Mouse (Mus musculus) adrenal gland, postnatal 4 days (tissue): ENCODE measurements around the gene Fgfr2. TPM values are rescaled to one million over a fixed set of nuclear protein-coding genes. Genes with fewer than 3 reads are reported as not detected.
"Not testable (repeated sequence)": the region's sequence is repeated elsewhere in the genome, so short reads cannot be mapped to it uniquely, and the experiment has no call there.

Source experiments
- DNase-seq, 2 experiments: peaks; one replicate each; pipeline ENCODE4 v3.0.0; 2021 to 2022; ENCODE audit warnings: low spot score in 2 of 2, mixed read lengths in 2 of 2
- total RNA-seq, 2 experiments: library from RNA; stranded (reverse); gene quantifications; 2 replicates each; pipeline ENCODE4 v1.2.3; 2021

Fgfr2 gene
- total RNA-seq, 2 experiments from 2014 or later, result 205 to 210 TPM

GRCm38 (mm10) chr7:131054808-131055370 is 2068.3 kb downstream of the Fgfr2 start:
- no peak for DNase-seq

DNA sequence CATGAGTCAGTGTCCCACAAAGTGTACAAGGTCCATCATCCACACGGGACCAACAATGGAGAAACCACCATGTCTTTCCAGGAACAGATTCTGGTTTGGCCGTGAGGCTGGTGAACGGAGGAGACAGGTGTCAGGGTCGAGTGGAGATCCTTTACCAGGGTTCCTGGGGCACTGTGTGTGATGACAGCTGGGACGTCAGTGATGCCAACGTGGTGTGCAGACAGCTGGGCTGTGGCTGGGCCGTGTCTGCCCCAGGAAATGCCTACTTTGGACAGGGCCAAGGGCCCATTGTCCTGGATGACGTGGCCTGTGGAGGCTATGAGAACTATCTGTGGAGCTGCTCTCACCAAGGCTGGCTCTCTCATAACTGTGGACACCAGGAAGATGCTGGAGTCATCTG is 2073.3 kb downstream of the Fgfr2 start:
- not testable (repeated sequence) for DNase-seq

DNA sequence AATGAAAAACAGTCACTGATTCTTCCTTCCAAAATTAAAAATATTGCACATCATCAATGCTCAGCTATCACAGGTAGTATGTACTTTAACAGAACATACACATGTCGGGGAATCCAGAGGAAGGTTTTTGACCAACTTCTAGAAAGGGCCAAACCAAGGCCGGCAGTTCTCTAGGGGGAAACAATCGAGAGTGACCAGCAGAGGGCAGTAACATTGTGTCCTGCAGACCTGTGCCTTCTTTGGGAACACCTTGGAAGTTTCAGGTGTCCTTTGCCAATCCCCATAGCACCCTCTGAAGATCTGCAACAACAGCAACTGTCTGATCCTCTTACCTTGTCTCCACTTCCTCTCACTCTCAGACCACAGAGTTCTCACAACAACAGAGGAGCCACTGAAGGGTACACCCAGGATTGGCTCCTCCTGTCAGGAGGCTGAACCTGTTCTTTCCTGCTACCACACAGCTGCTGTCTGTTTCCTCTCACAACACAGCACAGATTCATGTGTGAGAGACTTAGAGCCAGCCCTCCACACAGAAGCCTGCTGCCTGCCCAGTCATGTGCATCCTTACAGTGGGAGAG is 2077.8 kb downstream of the Fgfr2 start:
- DNase-seq, result not testable (repeated sequence)

DNA sequence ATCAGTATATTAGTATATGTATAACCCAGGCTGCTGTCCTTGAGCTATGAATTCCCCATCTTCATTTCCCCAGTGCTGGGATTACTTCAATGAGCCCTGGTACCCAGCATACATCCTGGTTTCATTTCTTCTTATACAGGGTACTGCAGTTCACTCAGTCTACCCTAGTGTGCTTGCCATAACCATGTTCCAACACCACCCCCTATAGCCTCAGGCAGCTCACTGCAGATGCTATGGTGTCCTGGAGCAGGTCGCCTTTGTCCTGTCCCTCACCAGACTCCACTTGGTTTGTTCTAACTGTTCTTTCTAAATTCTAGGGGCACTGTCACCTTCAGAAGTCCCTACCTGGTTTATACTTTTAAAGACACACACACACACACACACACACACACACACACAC is 2080.5 kb downstream of the Fgfr2 start:
- DNase-seq, result no peak

GRCm38 (mm10) chr7:131040760-131041159 is 2082.4 kb downstream of the Fgfr2 start:
- not testable (repeated sequence) for DNase-seq

- DNase-seq, result no peak
Measured at GRCm38 (mm10) chr7:131037083-131037482, 2086.1 kb downstream of the Fgfr2 start.

DNA sequence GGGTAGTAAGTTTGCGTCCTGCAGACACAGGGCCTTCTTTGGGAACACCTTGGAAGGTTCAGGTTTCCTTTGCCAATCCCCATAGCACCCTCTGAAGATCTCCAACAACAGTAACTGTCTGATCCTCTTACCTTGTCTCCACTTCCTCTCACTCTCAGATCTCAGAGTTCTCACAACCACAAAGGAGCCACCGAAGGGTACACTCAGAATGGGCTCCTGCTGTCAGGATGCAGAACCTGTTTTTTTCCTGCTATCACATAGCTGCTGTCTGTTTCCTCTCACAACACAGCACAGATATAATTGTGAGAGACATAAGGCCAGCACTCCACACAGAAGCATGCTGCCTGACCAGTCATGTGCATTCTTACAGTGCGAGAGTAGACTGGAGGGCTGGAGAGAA is 2086.8 kb downstream of the Fgfr2 start:
- no peak for DNase-seq

DNA sequence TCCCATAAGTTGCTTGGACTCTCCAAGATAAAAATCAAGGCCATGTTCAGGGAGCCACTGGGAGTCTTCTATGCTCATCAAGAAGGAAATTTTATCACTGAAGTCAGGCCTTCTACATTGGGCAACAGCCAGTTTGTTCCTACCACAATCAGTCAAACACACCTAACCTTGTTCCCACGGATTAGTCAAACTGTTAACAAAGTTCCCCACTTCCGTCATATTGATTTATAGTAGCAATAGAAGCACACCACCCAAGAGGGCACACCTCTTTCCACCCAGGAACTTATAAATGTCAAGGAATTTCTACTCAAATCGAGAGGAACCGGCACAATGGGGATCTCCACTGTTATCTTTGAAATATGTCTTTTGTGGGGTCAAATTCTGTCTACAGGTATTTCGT is 2091.4 kb downstream of the Fgfr2 start, which contains the start of gene Dmbt1:
Gene Dmbt1 (plus strand): TSS at position 299 of the 400 bp plus-strand sequence.
- no peak for DNase-seq

GRCm38 (mm10) chr7:131027557-131027956 is 2095.6 kb downstream of the Fgfr2 start:
- DNase-seq, result no peak

GRCm38 (mm10) chr7:131024807-131025206 is 2098.3 kb downstream of the Fgfr2 start:
- DNase-seq, result no peak

- DNase-seq, result no peak
Measured at GRCm38 (mm10) chr7:131019181-131019580, 2104.0 kb downstream of the Fgfr2 start.

- DNase-seq, result no peak
Measured at GRCm38 (mm10) chr7:131011901-131012300, 2111.2 kb downstream of the Fgfr2 start.

GRCm38 (mm10) chr7:131009178-131009577 is 2114.0 kb downstream of the Fgfr2 start:
- no peak for DNase-seq

- DNase-seq, result no peak
Measured at GRCm38 (mm10) chr7:131007221-131007620, 2115.9 kb downstream of the Fgfr2 start.

- DNase-seq, result no peak
Measured at GRCm38 (mm10) chr7:131004071-131004470, 2119.1 kb downstream of the Fgfr2 start.

- DNase-seq, result no peak
Measured at GRCm38 (mm10) chr7:131001976-131002726, 2121.0 kb downstream of the Fgfr2 start.

- no peak for DNase-seq
Measured at GRCm38 (mm10) chr7:130993907-130994306, 2129.2 kb downstream of the Fgfr2 start.

DNA sequence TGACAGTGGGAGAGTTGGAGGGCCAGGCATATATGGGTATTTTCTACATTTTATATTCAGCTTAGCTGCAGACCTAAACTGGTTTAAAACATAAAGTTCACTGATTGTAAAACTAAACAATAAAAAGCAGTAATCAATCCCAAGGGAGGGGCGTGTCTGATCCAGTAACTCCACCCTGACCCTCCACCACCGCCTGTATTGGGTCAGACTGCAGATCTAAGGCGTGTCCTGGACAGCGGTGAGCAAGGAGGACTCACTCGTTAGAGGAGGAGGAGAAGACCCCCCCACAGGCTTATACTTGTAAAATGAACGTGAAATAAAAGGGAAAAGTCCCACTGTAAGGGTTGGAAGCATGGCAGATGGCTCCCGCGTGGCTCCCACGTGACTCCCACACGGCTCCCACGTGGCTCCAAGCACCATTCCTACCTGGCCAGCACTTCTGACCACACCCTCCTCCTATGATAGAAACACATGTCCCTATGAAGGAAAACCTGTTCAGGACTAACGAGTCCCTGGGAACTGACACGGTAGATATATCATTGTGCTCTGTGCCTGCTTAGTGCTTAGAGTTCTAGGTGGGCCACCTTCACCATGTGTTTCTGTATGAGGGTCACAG is 2131.9 kb downstream of the Fgfr2 start:
- no peak for DNase-seq

- DNase-seq, result no peak
Measured at GRCm38 (mm10) chr7:130989371-130989770, 2133.8 kb downstream of the Fgfr2 start.

DNA sequence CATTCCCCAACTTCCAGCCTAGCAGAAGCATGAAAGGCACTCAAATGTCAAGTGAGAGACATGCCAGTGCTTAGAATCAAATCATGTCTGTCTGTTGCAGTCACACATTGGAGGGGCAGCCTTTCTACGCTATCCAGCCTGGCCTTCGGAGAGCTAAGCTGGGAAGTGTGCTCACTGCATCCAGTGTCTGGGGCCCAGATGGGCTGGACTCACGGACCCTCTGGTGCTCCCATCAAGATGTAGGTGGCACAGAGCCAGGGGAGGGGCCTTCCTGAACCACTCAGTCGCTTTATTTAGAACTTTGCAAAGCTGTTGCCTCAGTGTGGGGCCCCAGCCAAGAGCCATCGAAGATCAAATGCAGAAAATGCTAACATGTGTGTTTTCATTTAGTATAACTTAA is 2135.0 kb downstream of the Fgfr2 start:
- DNase-seq, result no peak

GRCm38 (mm10) chr7:130985716-130986115 is 2137.4 kb downstream of the Fgfr2 start:
- DNase-seq, result no peak

DNA sequence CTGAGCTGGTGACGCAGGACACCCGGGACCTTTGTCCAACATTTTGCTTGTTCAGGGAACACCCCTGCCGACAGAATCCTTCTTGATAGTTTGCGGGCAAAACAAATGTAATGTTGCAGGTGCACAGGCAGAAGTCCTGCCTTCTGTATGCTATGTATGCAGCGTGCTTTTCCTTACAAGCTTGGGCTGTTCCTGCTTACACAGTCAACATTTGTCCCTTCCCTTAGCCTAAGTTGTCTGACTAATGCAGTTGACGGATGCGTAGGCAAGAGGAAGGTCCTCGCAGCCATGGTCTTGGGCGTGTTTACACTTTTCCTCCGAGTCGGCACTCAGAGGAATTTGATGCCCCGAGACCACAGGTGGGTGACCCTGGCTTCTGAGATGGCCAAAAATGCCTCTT is 2138.0 kb downstream of the Fgfr2 start:
- DNase-seq, result no peak
